Mouse (Mus musculus) hindbrain, embryonic 11.5 days (tissue): ENCODE results near the gene Sebox. TPM values are rescaled to one million over a fixed set of nuclear protein-coding genes. Genes with fewer than 3 reads are reported as not detected.

ENCODE experiments used
- ATAC-seq: fragments of 200-750 bp; cut with Nextera tagmentation; 2 replicates; pipeline ENCODE4 v1.8.0; 2017; ENCODE audit warnings: mild to moderate bottlenecking, moderate TSS enrichment, moderate library complexity; ENCODE audit not compliant: low FRiP score
- DNase-seq: peaks from one replicate; pipeline ENCODE4 v3.0.0-alpha.2; 2015; ENCODE audit warnings: low spot score
- H3K27ac ChIP-seq: fragments of 300-500 bp; sonication (generic); 2 replicates; pipeline ENCODE4 v1.5.1; 2014; ENCODE audit warnings: mild to moderate bottlenecking, low read depth, low read length
- H3K27me3 ChIP-seq: fragments of 300-500 bp; sonication (generic); 2 replicates; pipeline ENCODE4 v1.6.1; 2014; ENCODE audit warnings: mild to moderate bottlenecking, low read length, moderate library complexity, mixed read lengths; ENCODE audit not compliant: control insufficient read depth, insufficient read depth
- H3K36me3 ChIP-seq: fragments of 300-500 bp; sonication (generic); 2 replicates; pipeline ENCODE4 v1.6.1; 2014; ENCODE audit warnings: mild to moderate bottlenecking, low read length, moderate library complexity, mixed read lengths; ENCODE audit not compliant: control insufficient read depth, insufficient read depth
- H3K4me1 ChIP-seq: fragments of 300-500 bp; sonication (generic); replicated peaks from 2 replicates; pipeline ENCODE4 v1.6.1; 2014; ENCODE audit warnings: low read length, mixed read lengths; ENCODE audit not compliant: control insufficient read depth, insufficient read depth
- H3K4me2 ChIP-seq: fragments of 300-500 bp; sonication (generic); replicated peaks from 2 replicates; pipeline ENCODE4 v1.6.1; 2014; ENCODE audit warnings: mild to moderate bottlenecking, low read depth, low read length
- H3K4me3 ChIP-seq: fragments of 300-500 bp; sonication (generic); 2 replicates; pipeline ENCODE4 v1.5.1; 2014; ENCODE audit warnings: low read depth, low read length
- H3K9ac ChIP-seq: fragments of 300-500 bp; sonication (generic); 2 replicates; pipeline ENCODE4 v1.6.1; 2014; ENCODE audit warnings: low read depth, low read length
- H3K9me3 ChIP-seq: fragments of 300-500 bp; sonication (generic); 2 replicates; pipeline ENCODE4 v1.6.1; 2016; ENCODE audit warnings: low read length; ENCODE audit not compliant: control insufficient read depth
- WGBS: fragments of 180-500 bp; shearing (Covaris S2); extraction: QIAGEN DNeasy Blood & Tissue Kit; methylation state at CpG from one replicate; pipeline ENCODE4 v1.1.7; 2014; 5-methylcytosine and 5-hydroxymethylcytosine counted together
- polyA plus RNA-seq: library from polyadenylated mRNA; unstranded; fragments of >200 nt; fragmentation: Nextera tagmentation; extraction: Ambion mirVana; gene quantifications from 2 replicates; pipeline ENCODE4 v1.2.1, GENCODE M21; 2014

The Sebox gene
- polyA plus RNA-seq, 1 experiment from 2014 or later, result not detected

DNA sequence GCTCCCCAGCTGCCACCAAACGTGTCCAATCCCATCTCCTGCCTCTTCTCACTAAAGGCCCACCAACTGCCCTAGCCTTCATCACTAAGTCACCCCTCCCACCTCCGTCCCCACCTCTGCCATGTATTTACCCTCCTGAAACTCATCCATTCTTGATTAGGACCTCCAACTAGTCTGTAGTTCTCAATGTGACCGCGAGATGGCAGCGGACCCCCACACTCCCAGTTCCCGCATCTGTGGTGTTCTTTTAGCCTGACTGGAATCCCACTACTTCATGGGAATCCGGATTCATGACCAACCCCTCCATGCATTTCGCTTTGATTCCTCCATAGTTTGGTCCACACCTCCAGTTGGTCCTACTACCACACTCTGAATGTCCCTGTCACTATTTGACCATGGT lies 15.1 kb upstream of the Sebox start:
- peak; percentile 85 for DNase-seq
- Histone ChIP-seq H3K9ac (no peak overlapping the region), H3K4me3 (no peak overlapping the region), H3K4me2 (no peak overlapping the region), H3K36me3 (no peaks in the 10 kb centered on the region), H3K4me1 (0 out of 2 replicates have a peak, but pooled peaks cover 7% of the 10 kb centered on the region), H3K27ac (no peak overlapping the region), H3K9me3 (no peaks in the 10 kb centered on the region), H3K27me3 (peaks cover 48% of the 10 kb centered on the region)
- WGBS, result 7% methylated on average over 8 of the region's 8 CpGs
- ATAC-seq, result no peak

DNA sequence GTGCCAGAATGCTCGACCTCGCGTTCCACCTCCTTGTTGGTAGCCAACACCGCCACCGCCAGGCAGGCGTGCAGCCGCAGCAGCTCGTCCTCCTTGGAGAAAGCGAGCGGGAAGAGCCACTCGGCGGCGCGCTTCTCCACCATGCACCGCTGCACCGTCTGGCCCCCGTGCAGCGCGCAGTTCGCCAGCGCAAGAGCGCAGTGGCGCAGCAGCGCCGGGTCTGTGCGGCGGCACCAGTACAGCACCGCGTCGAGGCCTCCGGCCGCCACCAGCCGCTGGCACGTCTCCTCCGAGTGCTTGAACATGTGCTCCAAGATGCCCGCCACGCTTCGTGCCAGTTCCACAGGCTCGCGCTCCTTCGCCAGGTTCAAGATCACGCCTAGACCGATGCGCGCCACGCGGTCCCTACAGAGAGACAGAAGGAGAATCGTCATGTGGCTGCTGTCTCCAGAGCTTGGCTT lies 12.4 kb upstream of the Sebox start:
- peak overlapping the region; percentile 22; the same call in 1 of the 2 replicates for H3K4me3 ChIP-seq
- DNase-seq (peak; percentile 75), ATAC-seq (0 out of 2 replicates have a peak, but pooled peaks have one; percentile 54)
- 0 out of 2 replicates have a peak, but pooled peaks cover 7% of the 10 kb centered on the region for H3K4me1 ChIP-seq
- peak overlapping the region; percentile 43 for H3K4me2 ChIP-seq
- no peak overlapping the region for H3K27ac ChIP-seq
- WGBS, result 12% methylated on average over 46 of the region's 48 CpGs
- no peaks in the 10 kb centered on the region for H3K9me3 ChIP-seq
- H3K36me3 ChIP-seq, result no peaks in the 10 kb centered on the region
- peak overlapping the region; percentile 23; the same call in 1 of the 2 replicates for H3K9ac ChIP-seq
- H3K27me3 ChIP-seq, result peaks cover 50% of the 10 kb centered on the region

- ATAC-seq (no peak), DNase-seq (peak; percentile 53)
- Histone ChIP-seq H3K4me1 (0 out of 2 replicates have a peak, but pooled peaks cover 3% of the 10 kb centered on the region), H3K27ac (no peak overlapping the region), H3K4me3 (no peak overlapping the region), H3K9ac (0 out of 2 replicates have a peak overlapping the region, but pooled peaks have one; percentile 23), H3K36me3 (no peaks in the 10 kb centered on the region), H3K9me3 (no peaks in the 10 kb centered on the region), H3K27me3 (peaks cover 20% of the 10 kb centered on the region), H3K4me2 (peak overlapping the region; percentile 76)
- 4% methylated on average over 6 of the region's 6 CpGs for WGBS
Measured at GRCm38 (mm10) chr11:78495904-78496303, 7.3 kb upstream of the Sebox start.

DNA sequence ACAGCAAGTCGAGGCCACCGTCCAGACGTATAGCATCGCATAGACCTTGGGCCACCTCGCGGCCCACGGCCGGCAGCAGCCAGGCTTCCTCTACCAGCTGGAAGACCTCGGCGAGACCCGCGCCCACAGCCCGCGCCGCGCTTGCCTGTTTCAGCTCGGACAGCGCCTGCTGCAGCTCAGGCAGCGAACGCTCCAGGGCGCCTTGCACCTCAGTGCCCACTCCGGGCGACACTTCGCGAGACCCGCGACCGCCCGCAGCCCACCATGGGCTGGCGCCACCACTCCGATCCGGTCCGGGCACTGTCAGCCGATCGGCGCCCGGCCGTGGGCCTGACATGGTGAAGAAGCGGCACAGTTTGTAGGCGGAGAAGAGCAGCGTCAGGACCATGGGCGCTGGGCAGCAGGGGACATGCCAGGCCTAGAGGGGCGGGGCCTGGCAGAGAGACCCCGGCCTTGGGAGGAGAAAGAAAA lies 6.1 kb upstream of the Sebox start:
- Histone ChIP-seq H3K4me1 (no peaks in the 10 kb centered on the region), H3K36me3 (no peaks in the 10 kb centered on the region), H3K9ac (peak overlapping the region; percentile 64), H3K27ac (peak overlapping the region; percentile 80), H3K27me3 (peaks cover 10% of the 10 kb centered on the region), H3K9me3 (no peaks in the 10 kb centered on the region), H3K4me3 (peak overlapping the region; percentile 60), H3K4me2 (peak overlapping the region; percentile 76)
- WGBS, result under 1% methylated on average over 44 of the region's 44 CpGs
- ATAC-seq (peak; percentile 79), DNase-seq (peak; percentile 66)

DNA sequence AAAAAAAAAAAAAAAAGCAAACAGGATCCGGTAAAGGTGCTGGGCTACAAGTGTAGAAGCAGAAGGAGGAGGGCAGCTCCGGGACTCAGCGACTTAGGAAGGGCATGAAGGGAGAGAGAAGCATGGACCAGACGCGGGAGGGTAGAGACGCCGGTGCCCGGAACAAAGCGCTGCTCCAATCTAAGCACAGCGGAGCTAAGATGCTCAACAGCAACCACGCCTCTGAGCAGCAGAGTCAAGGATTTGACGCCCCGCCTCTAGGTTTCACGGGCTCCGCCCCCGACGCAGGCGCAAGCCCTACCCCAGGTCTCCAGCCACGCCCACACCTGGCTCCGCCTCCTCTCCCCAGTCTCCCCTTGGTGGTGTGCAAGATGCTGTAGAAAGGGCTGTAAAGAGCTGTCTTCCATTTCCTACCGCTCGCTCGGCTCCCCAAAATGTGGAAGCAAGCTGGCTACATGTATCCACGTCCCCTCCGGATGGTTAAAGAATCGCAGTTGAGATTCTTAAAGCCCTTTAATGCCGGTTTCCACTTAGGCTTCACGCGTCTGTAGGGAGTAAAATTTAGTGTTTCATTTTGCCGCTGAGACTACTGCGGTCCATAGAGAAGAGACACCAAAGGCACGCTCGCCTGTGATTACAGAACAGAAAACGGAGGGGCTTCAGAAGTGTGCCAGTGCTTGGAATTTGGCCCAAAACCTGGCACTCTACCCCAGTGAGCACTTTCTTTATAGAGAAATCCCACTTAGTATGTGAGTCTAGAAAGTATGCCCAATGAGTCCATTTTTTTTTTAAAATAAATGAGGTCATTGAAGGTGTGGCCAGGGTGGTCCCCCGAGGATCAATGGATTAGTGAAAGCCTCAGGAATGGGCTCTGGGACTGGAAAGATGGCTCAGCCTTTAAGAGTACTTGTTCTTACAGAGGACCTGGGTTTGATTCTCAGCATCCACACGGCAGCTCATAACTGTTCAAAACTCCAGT lies 5.4 kb upstream of the Sebox start, which contains the start of gene Sarm1:
Gene Sarm1, minus strand, starts transcription at position 211 of the 979 bp plus-strand sequence.
- Histone ChIP-seq H3K4me3 (peak within 1 kb of the TSS; percentile 60), H3K9me3 (no peaks in the 10 kb centered on the region), H3K27me3 (peaks cover 10% of the 10 kb centered on the region), H3K4me2 (peak within 1 kb of the TSS; percentile 76), H3K9ac (peak within 1 kb of the TSS; percentile 64), H3K36me3 (no peaks in the 10 kb centered on the region), H3K27ac (peak within 1 kb of the TSS; percentile 80), H3K4me1 (no peaks in the 10 kb centered on the region)
- DNase-seq, result peak; percentile 98
- peak; percentile 97 for ATAC-seq
- 3% methylated on average over 36 of the region's 36 CpGs for WGBS

- peak within 1 kb of the TSS; percentile 76 for H3K4me2 ChIP-seq
- peaks cover 10% of the 10 kb centered on the region for H3K27me3 ChIP-seq
- peak within 1 kb of the TSS; percentile 60 for H3K4me3 ChIP-seq
- WGBS, result 51% methylated on average over 7 of the region's 7 CpGs
- no peak for DNase-seq
- H3K27ac ChIP-seq, result peak within 1 kb of the TSS; percentile 61
- no peaks in the 10 kb centered on the region for H3K9me3 ChIP-seq
- H3K36me3 ChIP-seq, result no peaks in the 10 kb centered on the region
- H3K9ac ChIP-seq, result peak within 1 kb of the TSS; percentile 64; the same call in 1 of the 2 replicates
- H3K4me1 ChIP-seq, result no peaks in the 10 kb centered on the region
- no peak for ATAC-seq
Measured at GRCm38 (mm10) chr11:78499004-78499403, 4.2 kb upstream of the Sebox start, which contains the start of gene Vtn. Gene Vtn, plus strand, starts transcription at chr11:78499091.

- Histone ChIP-seq H3K4me3 (no peak overlapping the region), H3K4me1 (no peaks in the 10 kb centered on the region), H3K4me2 (peak overlapping the region; percentile 14; the same call in 1 of the 2 replicates), H3K9ac (0 out of 2 replicates have a peak overlapping the region, but pooled peaks have one; percentile 11), H3K27ac (no peak overlapping the region; the same call in 1 of the 2 replicates), H3K36me3 (no peaks in the 10 kb centered on the region), H3K9me3 (no peaks in the 10 kb centered on the region), H3K27me3 (peaks cover 10% of the 10 kb centered on the region)
- DNase-seq, result no peak
- ATAC-seq, result no peak
- WGBS, result 53% methylated on average over 16 of the region's 16 CpGs
Measured at GRCm38 (mm10) chr11:78499543-78499942, 3.7 kb upstream of the Sebox start.

DNA sequence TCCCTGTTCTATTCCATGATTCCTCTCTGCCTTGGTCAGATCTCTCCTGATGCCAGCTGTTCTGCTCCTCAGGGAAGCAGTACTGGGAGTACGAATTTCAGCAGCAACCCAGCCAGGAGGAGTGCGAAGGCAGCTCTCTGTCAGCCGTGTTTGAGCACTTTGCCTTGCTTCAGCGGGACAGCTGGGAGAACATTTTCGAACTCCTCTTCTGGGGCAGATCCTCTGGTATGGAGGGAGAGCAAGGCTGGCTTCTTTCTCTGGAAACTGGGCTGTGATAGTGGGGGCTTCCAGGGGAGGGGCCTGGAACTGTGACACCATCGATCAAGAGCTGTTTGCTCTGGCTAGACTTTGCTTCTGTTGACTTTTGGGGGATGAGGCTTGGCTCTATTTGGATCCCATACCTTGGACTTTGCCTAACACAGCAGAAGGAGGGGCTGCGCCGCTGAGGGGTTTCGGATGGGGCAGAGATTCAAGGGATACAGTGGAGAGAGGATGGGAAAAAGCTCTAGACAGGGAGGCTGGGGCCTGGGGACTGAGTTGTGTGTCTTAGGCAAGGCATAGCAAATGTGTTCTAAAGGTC lies 2.5 kb upstream of the Sebox start:
- Histone ChIP-seq H3K27ac (no peak overlapping the region), H3K27me3 (peaks cover 8% of the 10 kb centered on the region), H3K9me3 (no peaks in the 10 kb centered on the region), H3K9ac (no peak overlapping the region), H3K4me2 (no peak overlapping the region), H3K4me3 (no peak overlapping the region), H3K36me3 (no peaks in the 10 kb centered on the region), H3K4me1 (no peaks in the 10 kb centered on the region)
- no peak for DNase-seq
- 83% methylated on average over 9 of the region's 9 CpGs for WGBS
- ATAC-seq, result no peak
